Mouse (Mus musculus): ENCODE data around the gene Plcb4.

GRCm38 (mm10) chr2:135737506-135737905, 78.7 kb downstream of the Plcb4 start:
- no peak for TF ChIP-seq CTCF (conservative IDR thresholded peaks at IDR 0.05; ENCODE audit: insufficient read depth, insufficient read length, low read depth, low read length)
- TF ChIP-seq POLR2A (IDR thresholded peaks at IDR 0.05; ENCODE audit: low read depth, low read length) = no peak
